Mouse (Mus musculus) cerebellum, postnatal 25 days (tissue): ENCODE measurements at regions not wholly inside any gene's neighbourhood (a gene's known extent, or its start where the extent isn't known, plus 50 kb on each side); places are given as distances from the start of the nearest gene placed in this dataset.
A peak's percentile ranks its signal among the peaks of the same experiment; 100 is the strongest.

ENCODE experiments used
- DNase-seq, 2 experiments: peaks; one replicate each; pipeline ENCODE4 v3.0.0; 2021; ENCODE audit warnings: mixed read lengths in 2 of 2

GRCm38 (mm10) chr10:67729271-67729670 is 180.5 kb upstream of the Ado start:
- DNase-seq = peak; percentile 35 to 63

DNA sequence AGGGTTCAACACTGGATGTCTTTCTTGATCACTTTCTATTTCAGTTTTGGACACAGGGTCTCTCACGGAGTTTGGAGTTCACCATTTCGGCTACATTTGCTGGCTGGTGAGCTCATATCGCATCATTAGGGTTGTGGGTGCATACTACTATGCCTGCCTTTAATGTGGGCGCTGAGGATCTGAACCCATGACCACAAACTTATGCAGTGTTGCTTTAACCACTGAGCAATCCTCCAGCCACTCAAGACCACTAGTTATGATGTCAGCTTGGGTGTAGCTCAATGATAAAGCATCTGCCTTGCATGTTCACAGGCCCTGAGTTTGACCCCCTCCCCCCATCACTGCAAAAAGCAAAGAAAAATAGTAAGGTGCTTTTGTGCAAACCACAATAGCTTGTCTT is 178.8 kb upstream of the Ado start:
- DNase-seq = no peak

DNA sequence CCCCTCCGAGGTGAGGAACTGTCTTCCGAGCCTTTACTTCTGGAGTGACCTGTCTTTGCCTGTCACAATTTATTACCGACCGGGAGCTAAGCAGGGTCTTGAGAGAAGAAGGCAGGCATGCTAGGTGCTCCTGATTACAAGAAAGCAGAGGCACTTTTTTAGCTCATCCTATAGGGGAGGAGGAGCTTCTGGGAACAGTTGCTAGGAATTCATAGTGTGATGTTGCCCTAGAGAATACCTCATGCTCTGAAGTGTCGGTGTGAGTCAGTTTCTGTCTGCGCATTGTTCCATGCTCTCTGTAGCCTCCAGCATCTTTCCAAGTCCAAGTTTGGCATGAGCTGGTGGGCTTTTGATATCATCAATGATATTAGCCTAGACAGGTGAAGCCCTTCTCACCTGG is 178.0 kb upstream of the Ado start:
- no peak for DNase-seq

DNA sequence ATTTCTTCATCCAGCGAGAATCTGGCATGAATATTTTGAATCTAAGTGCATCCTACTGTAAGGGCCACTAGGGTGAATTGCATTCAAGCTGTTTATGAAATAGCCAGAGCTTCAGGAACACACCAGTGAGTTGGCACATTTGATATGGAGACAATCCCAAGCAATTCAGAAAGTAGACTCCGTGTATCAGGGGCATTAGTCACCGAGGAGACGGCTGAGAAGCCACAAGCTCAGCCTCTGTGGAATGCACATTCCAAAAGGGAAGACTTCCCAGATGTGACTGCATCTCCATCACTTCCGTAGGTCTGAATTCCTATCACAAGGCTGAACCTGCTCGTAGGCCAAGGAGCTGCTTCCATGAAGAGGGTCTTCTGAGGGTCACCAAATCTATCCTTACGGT is 177.6 kb upstream of the Ado start:
- DNase-seq = no peak

DNA sequence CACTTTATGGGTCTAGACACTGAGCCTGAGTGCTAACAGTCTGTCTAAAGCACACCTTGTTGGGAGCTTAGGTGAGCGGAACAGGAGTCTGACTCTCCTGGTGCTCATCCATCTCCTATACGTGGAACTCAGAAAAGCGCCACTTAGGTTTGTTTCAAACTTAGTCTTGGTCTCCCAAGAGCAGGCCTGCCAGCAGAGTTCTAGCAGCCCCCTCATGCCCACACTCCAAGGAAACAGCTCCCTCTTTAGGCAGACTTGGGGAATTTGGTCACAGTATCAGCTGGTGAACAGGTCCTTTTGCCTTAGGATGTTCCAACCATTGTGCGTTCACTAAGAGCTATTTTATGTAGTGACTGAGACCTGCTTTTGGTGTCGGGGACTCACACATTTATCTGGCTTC is 173.0 kb upstream of the Ado start:
- DNase-seq = no peak

DNA sequence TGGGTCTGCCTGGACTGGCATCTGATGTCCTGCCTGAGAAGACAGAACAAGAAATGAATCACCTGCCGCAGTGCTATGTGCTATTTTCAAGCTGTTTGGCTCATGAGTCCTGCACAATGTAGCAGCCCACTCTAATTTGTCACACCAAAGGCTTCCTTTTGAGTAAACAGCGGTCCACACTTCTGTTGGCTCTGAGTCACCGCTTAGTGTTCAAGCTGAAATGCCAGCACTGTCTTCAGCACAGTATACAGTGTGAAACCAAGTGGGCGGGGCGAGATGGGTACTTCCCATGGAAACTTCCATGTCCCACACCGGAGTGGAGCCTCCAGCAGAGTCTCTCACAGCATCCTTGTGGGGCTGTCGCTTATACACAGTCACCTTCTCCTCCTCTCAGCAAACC is 168.8 kb upstream of the Ado start:
- no peak for DNase-seq

- no peak for DNase-seq
Measured at GRCm38 (mm10) chr10:67715046-67715445, 166.3 kb upstream of the Ado start.

- no peak for DNase-seq
Measured at GRCm38 (mm10) chr10:67713098-67713497, 164.3 kb upstream of the Ado start.

DNA sequence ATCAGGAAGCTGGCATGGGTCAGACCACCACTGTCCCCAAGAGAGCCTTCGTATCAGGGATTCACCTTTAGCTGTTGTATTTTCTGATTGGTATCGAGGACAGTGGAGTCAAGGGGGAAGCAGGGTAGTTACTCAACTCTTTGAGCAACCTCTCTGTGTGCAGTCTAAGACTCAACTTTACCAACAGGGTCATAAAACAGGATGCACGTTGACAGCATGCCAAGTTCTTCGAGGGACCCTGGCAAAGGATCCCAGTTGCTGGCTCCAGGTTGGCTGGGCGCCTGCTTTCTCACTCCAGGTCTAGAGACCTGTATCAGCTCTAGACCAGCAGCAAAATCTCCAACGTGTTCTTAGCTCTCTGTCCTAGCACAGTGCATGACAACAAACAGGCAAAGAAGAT is 163.9 kb upstream of the Ado start:
- peak; percentile 13 to 56 for DNase-seq

- DNase-seq = no peak
Measured at GRCm38 (mm10) chr10:67711961-67712360, 163.2 kb upstream of the Ado start.

DNA sequence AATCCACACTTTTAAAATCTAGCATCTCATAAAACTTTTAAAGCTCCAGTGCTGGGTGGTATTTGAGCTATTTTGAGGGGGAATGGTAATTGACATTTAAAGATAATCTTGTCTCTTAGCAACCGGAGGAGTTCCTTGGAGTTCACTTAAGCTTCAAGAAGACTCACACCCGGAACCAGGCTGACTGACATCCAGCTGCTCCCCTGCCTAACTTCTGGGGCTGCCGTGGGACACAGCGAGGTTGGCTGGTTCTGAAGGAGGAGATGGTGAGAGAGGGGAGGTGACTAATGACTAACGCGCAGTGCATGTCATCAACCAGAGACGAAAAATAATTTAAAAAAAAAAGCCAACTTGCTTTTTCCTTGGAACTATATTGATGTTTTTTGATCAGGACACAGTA is 157.7 kb upstream of the Ado start:
- no peak for DNase-seq

GRCm38 (mm10) chr10:67702783-67703455 is 154.2 kb upstream of the Ado start:
- DNase-seq = no peak

- DNase-seq = no peak
Measured at GRCm38 (mm10) chr10:67697401-67698195, 148.8 kb upstream of the Ado start.

- DNase-seq = no peak
Measured at GRCm38 (mm10) chr10:67695891-67696853, 147.4 kb upstream of the Ado start.

DNA sequence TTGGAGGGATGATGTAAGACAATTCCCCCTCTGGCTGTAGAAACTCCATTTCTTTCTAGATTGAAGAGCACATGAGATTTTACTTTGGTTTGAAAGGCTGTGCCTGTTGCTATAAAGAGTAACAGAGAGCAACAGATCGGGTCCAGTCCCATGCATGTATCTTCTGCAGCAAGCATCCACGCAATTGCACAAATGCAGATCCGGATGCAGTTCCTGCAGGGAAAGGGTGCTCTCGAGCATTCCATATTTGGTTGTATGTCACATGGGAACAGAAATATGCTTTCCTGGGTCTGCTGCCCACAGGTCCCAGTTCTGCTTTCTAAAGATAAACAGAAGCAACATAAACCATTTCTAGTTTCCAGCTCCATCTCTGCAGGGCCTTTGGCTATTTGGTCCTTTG is 146.0 kb upstream of the Ado start:
- no peak for DNase-seq

DNA sequence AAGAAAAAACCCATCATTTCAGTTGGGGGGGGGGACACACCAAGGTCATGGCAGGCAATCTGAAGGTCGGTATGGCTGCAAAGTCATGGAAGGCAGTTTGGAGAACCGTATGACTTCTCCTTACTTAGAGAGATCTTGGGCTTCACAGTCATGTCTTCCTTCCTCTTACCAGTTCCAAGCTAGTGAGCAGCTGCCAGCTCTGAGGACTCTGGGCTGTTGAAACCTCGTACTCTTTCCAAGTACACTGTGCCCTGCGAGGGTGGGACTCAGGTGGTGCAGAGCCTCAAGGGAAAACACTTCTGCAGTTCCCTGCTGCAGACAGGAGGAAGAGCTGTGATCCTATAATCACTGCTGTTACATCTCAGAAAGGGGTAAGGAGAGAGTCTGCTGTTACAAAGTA is 144.8 kb upstream of the Ado start:
- no peak for DNase-seq

- no peak for DNase-seq
Measured at GRCm38 (mm10) chr10:67689944-67690670, 141.4 kb upstream of the Ado start.

GRCm38 (mm10) chr10:67679382-67679781 is 130.6 kb upstream of the Ado start:
- no peak for DNase-seq

- no peak for DNase-seq
Measured at GRCm38 (mm10) chr10:67673450-67673849, 124.7 kb upstream of the Ado start.

DNA sequence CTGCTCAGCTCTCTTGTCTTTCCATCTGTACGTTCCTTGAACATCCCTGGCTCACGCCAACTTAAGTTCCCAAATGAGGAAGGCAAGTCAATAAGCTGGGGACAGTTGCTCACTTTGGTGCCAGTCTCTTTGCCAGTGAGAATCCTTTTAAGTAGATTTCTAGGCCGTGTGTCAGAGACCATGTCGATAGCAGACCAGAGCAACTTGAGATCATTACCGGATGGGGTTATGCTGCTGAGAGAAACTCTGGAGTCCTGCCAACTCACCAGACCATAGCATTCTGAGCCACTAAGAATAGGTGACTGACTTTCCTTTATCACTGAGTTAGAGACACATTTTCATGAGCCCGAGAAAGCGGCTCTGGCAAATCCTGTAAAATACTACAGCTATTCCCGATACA is 123.5 kb upstream of the Ado start:
- peak; percentile 30 to 50 for DNase-seq

DNA sequence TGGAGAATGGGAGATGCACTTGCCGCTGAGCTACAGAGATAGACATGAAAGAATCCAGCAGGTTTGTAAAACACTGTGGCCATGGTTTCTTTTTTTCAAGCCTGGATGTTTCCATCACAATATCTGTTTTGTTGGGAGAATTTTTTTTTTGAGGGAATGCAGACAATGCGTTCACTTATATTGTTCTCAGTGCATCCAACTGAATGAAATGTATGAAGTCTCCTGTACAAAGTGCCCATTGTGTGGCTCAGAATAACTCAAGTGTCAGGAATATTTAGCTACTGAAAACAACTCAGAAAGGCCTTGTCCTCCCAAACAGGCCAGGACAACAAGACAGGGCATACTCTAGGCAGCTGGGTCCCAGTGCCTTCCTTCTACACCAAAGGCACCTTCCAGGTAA is 120.3 kb upstream of the Ado start:
- DNase-seq = no peak

GRCm38 (mm10) chr10:67663028-67663427 is 114.3 kb upstream of the Ado start:
- no peak for DNase-seq

- no peak for DNase-seq
Measured at GRCm38 (mm10) chr10:67661666-67662065, 112.9 kb upstream of the Ado start.
